Mouse (Mus musculus): ENCODE data around the gene Fyb.

DNA sequence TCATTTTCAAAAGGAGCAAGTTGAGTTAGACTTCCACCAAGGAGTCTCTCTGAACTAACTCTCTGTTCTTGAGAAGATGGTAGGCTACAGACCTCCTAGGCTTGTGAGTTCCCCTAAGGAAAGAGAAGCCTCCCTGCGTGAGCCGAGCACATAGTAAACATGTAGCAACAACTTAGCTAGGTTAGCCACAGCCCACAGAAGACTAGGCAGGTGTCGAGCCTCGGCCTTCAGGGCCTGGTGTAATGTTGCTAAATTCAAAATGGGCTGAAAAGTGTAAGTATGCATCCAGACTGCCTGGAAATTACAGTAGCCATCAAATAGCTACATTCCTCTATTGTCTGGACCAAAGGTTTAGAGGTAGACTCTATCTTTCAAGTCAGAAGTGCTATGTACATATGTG lies 79.3 kb downstream of the Fyb start:
- no peak for TF ChIP-seq GATA1 (IDR thresholded peaks at IDR 0.05; ENCODE audit: borderline replicate concordance, low read length)
- no peak for TF ChIP-seq FLI1 (IDR thresholded peaks at IDR 0.05; ENCODE audit: low read length)
